In genomic region chr6:129534627-129535190, GRCm38 (mm10) we compare ENCODE assay signal across 9 mouse cellular contexts. TPM values are rescaled to one million over a fixed set of nuclear protein-coding genes. Genes with fewer than 3 reads are reported as not detected.
DNase-seq lines count a peak whose midpoint lies in the region; ATAC-seq and TF ChIP-seq lines count a peak whose summit lies in the region.
"Had no signal": no experiment of that assay in that cellular context is flagged by ENCODE, and none has a peak within 500 bp of the region (broad histone marks: within the 10 kb centered on the region; RNA-seq: fewer than 3 reads in every experiment).

No protein-coding gene starts in this region.

- peak overlapping the region; percentile 91 for H3K4me3 ChIP-seq in brown adipose tissue, adult 24 weeks (ENCODE audit: insufficient read depth, low read depth, low read length)
- H3K4me3 ChIP-seq in intestine, embryonic 15.5 days (replicated peaks) = peak overlapping the region; percentile 82
- peak overlapping the region; percentile 95 for H3K4me3 ChIP-seq in liver, postnatal 0 days (ENCODE audit: low read depth, low read length)

- DNase-seq in gastrocnemius, adult 18-20 months (ENCODE audit: low spot score) = peak; percentile 18
- no peak for DNase-seq in gastrocnemius, postnatal 4 days (ENCODE audit: low spot score in 2 of 2)
- DNase-seq in liver, postnatal 0 days = no peak
- DNase-seq in right cerebral cortex, postnatal 36 days (ENCODE audit: low spot score in 2 of 2) = no peak
- no peak for DNase-seq in ovary, postnatal 10 days (ENCODE audit: low spot score)

- TF ChIP-seq EP300 in liver, postnatal 0 days (IDR thresholded peaks at IDR 0.05; ENCODE audit: low read depth) = no peak

- H3K4me2 ChIP-seq in intestine, embryonic 15.5 days (replicated peaks) = peak overlapping the region; percentile 89
- H3K4me2 ChIP-seq in liver, postnatal 0 days (ENCODE audit: low read depth, low read length) = peak overlapping the region; percentile 94

- no peak for ATAC-seq in intestine, embryonic 15.5 days
- ATAC-seq in liver, postnatal 0 days = no peak
- ATAC-seq in megakaryocyte-erythroid progenitor cell, adult 5-6 weeks (replicated peaks; ENCODE audit: low FRiP score, low TSS enrichment, poor library complexity, severe bottlenecking) = no peak

- H3K9me3 ChIP-seq in intestine, embryonic 15.5 days = no peaks in the 10 kb centered on the region
- no peaks in the 10 kb centered on the region for H3K9me3 ChIP-seq in liver, postnatal 0 days (ENCODE audit: low read length)

- H3K36me3 ChIP-seq in intestine, embryonic 15.5 days = peaks cover 5% of the 10 kb centered on the region; the same call in 1 of the 2 replicates
- H3K36me3 ChIP-seq in liver, postnatal 0 days (replicated peaks; ENCODE audit: insufficient read depth, low read length) = peaks cover 31% of the 10 kb centered on the region

- no peak overlapping the region for H3K27ac ChIP-seq in brown adipose tissue, adult 24 weeks (replicated peaks; ENCODE audit: low read depth, low read length)
- H3K27ac ChIP-seq in intestine, embryonic 15.5 days = no peak overlapping the region
- no peak overlapping the region for H3K27ac ChIP-seq in liver, postnatal 0 days (ENCODE audit: low read depth)

- peaks cover 16% of the 10 kb centered on the region for H3K4me1 ChIP-seq in brown adipose tissue, adult 24 weeks (ENCODE audit: control insufficient read depth, insufficient read depth, insufficient read length, low read length)
- 0 out of 2 replicates have a peak, but pooled peaks cover 14% of the 10 kb centered on the region for H3K4me1 ChIP-seq in intestine, embryonic 15.5 days (replicated peaks)
- H3K4me1 ChIP-seq in liver, postnatal 0 days (ENCODE audit: insufficient read depth) = peaks cover 34% of the 10 kb centered on the region

- no peak overlapping the region for H3K9ac ChIP-seq in intestine, embryonic 15.5 days
- peak overlapping the region; percentile 93 for H3K9ac ChIP-seq in liver, postnatal 0 days (replicated peaks)

- TF ChIP-seq CTCF in liver, postnatal 0 days (IDR thresholded peaks at IDR 0.05; ENCODE audit: low read depth) = no peak

- 54% methylated on average over 4 of the region's 4 CpGs for WGBS in intestine, embryonic 15.5 days
- WGBS in liver, postnatal 0 days (ENCODE audit: insufficient replicate concordance) = 58% methylated on average over 4 of the region's 4 CpGs

- no peaks in the 10 kb centered on the region for H3K27me3 ChIP-seq in intestine, embryonic 15.5 days (replicated peaks)
- H3K27me3 ChIP-seq in liver, postnatal 0 days (ENCODE audit: insufficient read depth, low read length) = no peaks in the 10 kb centered on the region

RNA-seq across cellular contexts. Expression of gene Gabarapl1, which starts 1.7 kb away (rescaled TPM):
- 100 to 1,000 TPM in 1 of 2 experiments, 10 to 100 TPM in 1; 61.3 to 105 TPM for total RNA-seq in gastrocnemius, adult 18-20 months (2021)
- total RNA-seq in gastrocnemius, postnatal 4 days (2021) = 10 to 100 TPM; 30.7 to 31.3 TPM
- polyA plus RNA-seq in brown adipose tissue, adult 24 weeks (2012; ENCODE audit: insufficient read depth, insufficient read length, missing spikeins) = 111 and 147 TPM in 2 replicates
- polyA plus RNA-seq in intestine, embryonic 15.5 days (2015; fragmentation: Nextera tagmentation; extraction: Ambion mirVana) = 38.5 and 43.7 TPM in 2 replicates
- 37.3 and 38.5 TPM in 2 replicates for polyA plus RNA-seq in liver, postnatal 0 days (2015; fragmentation: Nextera tagmentation; extraction: Ambion mirVana)
- total RNA-seq in megakaryocyte-erythroid progenitor cell, adult 5-6 weeks (2014; fragmentation: Nextera tagmentation) = 43.0 and 58.9 TPM in 2 replicates
- 68.8 and 97.4 TPM in 2 replicates for total RNA-seq in megakaryocyte-erythroid progenitor cell, adult 5-6 weeks (2017)

RNA-seq across cellular contexts. Expression of gene Tmem52b, which starts 22.4 kb away (rescaled TPM):
- total RNA-seq in gastrocnemius, adult 18-20 months (2021) = not detected
- not detected for total RNA-seq in gastrocnemius, postnatal 4 days (2021)
- not detected in 2 replicates for polyA plus RNA-seq in brown adipose tissue, adult 24 weeks (2012; ENCODE audit: insufficient read depth, insufficient read length, missing spikeins)
- 0.09 TPM in 1 of 2 replicates, not detected in the other for polyA plus RNA-seq in intestine, embryonic 15.5 days (2015; fragmentation: Nextera tagmentation; extraction: Ambion mirVana)
- not detected in 2 replicates for polyA plus RNA-seq in liver, postnatal 0 days (2015; fragmentation: Nextera tagmentation; extraction: Ambion mirVana)
- not detected in 2 replicates for total RNA-seq in megakaryocyte-erythroid progenitor cell, adult 5-6 weeks (2014; fragmentation: Nextera tagmentation)
- total RNA-seq in megakaryocyte-erythroid progenitor cell, adult 5-6 weeks (2017) = not detected in 2 replicates
- total RNA-seq: heart, adult 18-20 months had no signal

RNA-seq across cellular contexts. Expression of gene Olr1, which starts 27.7 kb away (rescaled TPM):
- under 1 TPM in 1 of 2 experiments, not detected in 1; 0.31 TPM for total RNA-seq in gastrocnemius, adult 18-20 months (2021)
- not detected for total RNA-seq in gastrocnemius, postnatal 4 days (2021)
- not detected in 2 replicates for polyA plus RNA-seq in brown adipose tissue, adult 24 weeks (2012; ENCODE audit: insufficient read depth, insufficient read length, missing spikeins)
- polyA plus RNA-seq in intestine, embryonic 15.5 days (2015; fragmentation: Nextera tagmentation; extraction: Ambion mirVana) = 0.04 and 0.13 TPM in 2 replicates
- polyA plus RNA-seq in liver, postnatal 0 days (2015; fragmentation: Nextera tagmentation; extraction: Ambion mirVana) = 0.56 and 0.70 TPM in 2 replicates
- not detected in 2 replicates for total RNA-seq in megakaryocyte-erythroid progenitor cell, adult 5-6 weeks (2014; fragmentation: Nextera tagmentation)
- total RNA-seq in megakaryocyte-erythroid progenitor cell, adult 5-6 weeks (2017) = 0.30 and 4.9 TPM in 2 replicates
- total RNA-seq: heart, adult 18-20 months had no signal

RNA-seq across cellular contexts. Expression of gene Klre1, which starts 43.0 kb away (rescaled TPM):
- total RNA-seq in gastrocnemius, adult 18-20 months (2021) = not detected
- not detected for total RNA-seq in gastrocnemius, postnatal 4 days (2021)
- polyA plus RNA-seq in brown adipose tissue, adult 24 weeks (2012; ENCODE audit: insufficient read depth, insufficient read length, missing spikeins) = not detected in 2 replicates
- polyA plus RNA-seq in intestine, embryonic 15.5 days (2015; fragmentation: Nextera tagmentation; extraction: Ambion mirVana) = not detected in 2 replicates
- 0.45 and 0.60 TPM in 2 replicates for polyA plus RNA-seq in liver, postnatal 0 days (2015; fragmentation: Nextera tagmentation; extraction: Ambion mirVana)
- 0.30 and 1.1 TPM in 2 replicates for total RNA-seq in megakaryocyte-erythroid progenitor cell, adult 5-6 weeks (2014; fragmentation: Nextera tagmentation)
- 0.53 and 5.0 TPM in 2 replicates for total RNA-seq in megakaryocyte-erythroid progenitor cell, adult 5-6 weeks (2017)

RNA-seq across cellular contexts. Expression of gene Klrd1, which starts 56.9 kb away (rescaled TPM):
- total RNA-seq in gastrocnemius, adult 18-20 months (2021) = not detected
- not detected for total RNA-seq in gastrocnemius, postnatal 4 days (2021)
- 2.0 TPM in 1 of 2 replicates, not detected in the other for polyA plus RNA-seq in brown adipose tissue, adult 24 weeks (2012; ENCODE audit: insufficient read depth, insufficient read length, missing spikeins)
- 1.3 and 1.8 TPM in 2 replicates for polyA plus RNA-seq in intestine, embryonic 15.5 days (2015; fragmentation: Nextera tagmentation; extraction: Ambion mirVana)
- 2.1 and 2.7 TPM in 2 replicates for polyA plus RNA-seq in liver, postnatal 0 days (2015; fragmentation: Nextera tagmentation; extraction: Ambion mirVana)
- total RNA-seq in megakaryocyte-erythroid progenitor cell, adult 5-6 weeks (2014; fragmentation: Nextera tagmentation) = 2.0 TPM in 1 of 2 replicates, not detected in the other
- 7.4 and 28.4 TPM in 2 replicates for total RNA-seq in megakaryocyte-erythroid progenitor cell, adult 5-6 weeks (2017)
